Mouse (Mus musculus) neural tube, embryonic 13.5 days (tissue): ENCODE results near the gene Rab27a. TPM values are rescaled to one million over a fixed set of nuclear protein-coding genes. Genes with fewer than 3 reads are reported as not detected.

ENCODE experiments used
- ATAC-seq: fragments of 200-750 bp; cut with Nextera tagmentation; 2 replicates; pipeline ENCODE4 v1.8.0; 2017; ENCODE audit warnings: low read depth, mild to moderate bottlenecking, moderate TSS enrichment, moderate library complexity
- H3K27ac ChIP-seq: fragments of 300-500 bp; sonication (generic); replicated peaks from 2 replicates; pipeline ENCODE4 v1.5.1; 2015; ENCODE audit warnings: moderate library complexity, mild to moderate bottlenecking, inconsistent platforms
- H3K27me3 ChIP-seq: fragments of 300-500 bp; sonication (generic); 2 replicates; pipeline ENCODE4 v1.6.1; 2015; ENCODE audit warnings: mild to moderate bottlenecking, inconsistent platforms
- H3K36me3 ChIP-seq: fragments of 300-500 bp; sonication (generic); 2 replicates; pipeline ENCODE4 v1.6.1; 2015; ENCODE audit warnings: mild to moderate bottlenecking, inconsistent platforms
- H3K4me1 ChIP-seq: fragments of 300-500 bp; sonication (generic); replicated peaks from 2 replicates; pipeline ENCODE4 v1.6.1; 2015; ENCODE audit warnings: inconsistent platforms
- H3K4me2 ChIP-seq: fragments of 300-500 bp; sonication (generic); 2 replicates; pipeline ENCODE4 v1.6.1; 2015; ENCODE audit warnings: inconsistent platforms, mild to moderate bottlenecking, moderate library complexity
- H3K4me3 ChIP-seq: fragments of 300-500 bp; sonication (generic); 2 replicates; pipeline ENCODE4 v1.5.1; 2015; ENCODE audit warnings: mild to moderate bottlenecking, inconsistent platforms
- H3K9ac ChIP-seq: fragments of 300-500 bp; sonication (generic); 2 replicates; pipeline ENCODE4 v1.6.1; 2015; ENCODE audit warnings: moderate library complexity, mild to moderate bottlenecking, inconsistent platforms
- H3K9me3 ChIP-seq: fragments of 300-500 bp; sonication (generic); 2 replicates; pipeline ENCODE4 v1.6.1; 2016; ENCODE audit warnings: inconsistent platforms
- WGBS: fragments of 180-500 bp; shearing (Covaris S2); methylation state at CpG from one replicate; pipeline ENCODE4 v1.1.7; 2015; 5-methylcytosine and 5-hydroxymethylcytosine counted together
- microRNA-seq: library from miRNA; unstranded; fragments of <30 nt; microRNA quantifications from one replicate; pipeline ENCODE4, GENCODE M21; 2016
- polyA plus RNA-seq: library from polyadenylated mRNA; unstranded; fragments of >200 nt; fragmentation: Nextera tagmentation; extraction: Ambion mirVana; gene quantifications from 2 replicates; pipeline ENCODE4 v1.2.1, GENCODE M21; 2015

The Rab27a gene
- polyA plus RNA-seq, 1 experiment from 2014 or later, result 1.0 TPM

GRCm38 (mm10) chr9:73130529-73130928 lies 85.9 kb downstream of the Rab27a start:
- H3K9me3 ChIP-seq, result no peaks in the 10 kb centered on the region
- no peak overlapping the region for H3K9ac ChIP-seq
- ATAC-seq, result no peak
- no peaks in the 10 kb centered on the region for H3K27me3 ChIP-seq
- no peaks in the 10 kb centered on the region for H3K4me1 ChIP-seq
- WGBS, result 89% methylated on average over 4 of the region's 4 CpGs
- peaks cover 54% of the 10 kb centered on the region for H3K36me3 ChIP-seq
- H3K4me2 ChIP-seq, result no peak overlapping the region
- H3K27ac ChIP-seq, result no peak overlapping the region
- H3K4me3 ChIP-seq, result no peak overlapping the region

GRCm38 (mm10) chr9:73137341-73137886 lies 92.8 kb downstream of the Rab27a start:
- no peaks in the 10 kb centered on the region for H3K4me1 ChIP-seq
- no peak overlapping the region for H3K4me2 ChIP-seq
- H3K27ac ChIP-seq, result no peak overlapping the region
- no peak for ATAC-seq
- H3K36me3 ChIP-seq, result 0 out of 2 replicates have a peak, but pooled peaks cover 5% of the 10 kb centered on the region
- H3K9me3 ChIP-seq, result no peaks in the 10 kb centered on the region
- H3K4me3 ChIP-seq, result no peak overlapping the region
- H3K9ac ChIP-seq, result no peak overlapping the region
- no peaks in the 10 kb centered on the region for H3K27me3 ChIP-seq
- 69% methylated on average over 11 of the region's 11 CpGs for WGBS

Small RNAs within 50 kb of the gene (microRNA-seq; reads per million reads assigned to microRNA genes)
- not detected for gene Gm27353

Other genes with a start within 250 kb of the Rab27a start
- gene Prtg, start 238.0 kb upstream of the Rab27a start, polyA plus RNA-seq, result 0.51 and 0.52 TPM in 2 replicates
- 12.4 and 13.5 TPM in 2 replicates for gene Pygo1, start 119.2 kb upstream of the Rab27a start, polyA plus RNA-seq
- 2.4 and 2.7 TPM in 2 replicates for gene Dyx1c1, start 86.1 kb upstream of the Rab27a start, polyA plus RNA-seq
- not detected in 2 replicates for gene Gm44503, start 86.0 kb upstream of the Rab27a start, polyA plus RNA-seq
- gene Ccpg1os, start 59.5 kb upstream of the Rab27a start, polyA plus RNA-seq, result 25.9 and 28.5 TPM in 2 replicates
- 44.5 and 45.9 TPM in 2 replicates for gene Ccpg1, start 59.4 kb upstream of the Rab27a start, polyA plus RNA-seq
- gene Pigb, start 4.5 kb upstream of the Rab27a start, polyA plus RNA-seq, result 11.3 and 13.3 TPM in 2 replicates
- not detected in 2 replicates for gene Khdc3, start 57.0 kb downstream of the Rab27a start, polyA plus RNA-seq
- not detected in 2 replicates for gene Gm20509, start 57.6 kb downstream of the Rab27a start, polyA plus RNA-seq
- gene Rsl24d1, start 68.6 kb downstream of the Rab27a start, polyA plus RNA-seq, result 104 and 122 TPM in 2 replicates